Mouse (Mus musculus) MEL (cell line): ENCODE data around the gene Fndc3b. TPM values are rescaled to one million over a fixed set of nuclear protein-coding genes. Genes with fewer than 3 reads are reported as not detected.

ENCODE experiments used
- DNase-seq: peaks from one replicate; pipeline ENCODE4 v3.0.0; 2011; ENCODE audit warnings: low read depth, low spot score
- H3K27ac ChIP-seq: 2 replicates; pipeline ENCODE4 v1.5.1; 2012; ENCODE audit warnings: low read depth, mild to moderate bottlenecking, control low read depth, low read length, moderate library complexity; ENCODE audit not compliant: control insufficient read depth
- H3K27me3 ChIP-seq, 2 experiments: fragments of 150-350 bp in 1 of 2; sonication (generic) in 1 of 2; 2 replicates each; pipeline ENCODE4 v1.6.1; 2012; ENCODE audit warnings: low read length in 2 of 2, mild to moderate bottlenecking in 2 of 2, improper control_type of control experiment in 1 of 2, moderate library complexity in 1 of 2; ENCODE audit not compliant: insufficient read depth in 2 of 2, control insufficient read depth in 1 of 2
- H3K36me3 ChIP-seq, 2 experiments: 2 replicates each; pipeline ENCODE4 v1.6.1; 2012 to 2014; ENCODE audit warnings: low read length in 2 of 2, improper control_type of control experiment in 1 of 2, inconsistent platforms in 1 of 2, mild to moderate bottlenecking in 1 of 2; ENCODE audit not compliant: insufficient read depth in 2 of 2, control insufficient read depth in 1 of 2
- H3K4me1 ChIP-seq, 2 experiments: fragments of 150-350 bp in 1 of 2; sonication (generic) in 1 of 2; 2 replicates each; pipeline ENCODE4 v1.6.1; 2012; ENCODE audit warnings: low read length in 2 of 2, improper control_type of control experiment in 1 of 2, mild to moderate bottlenecking in 1 of 2; ENCODE audit not compliant: insufficient read depth in 2 of 2, control insufficient read depth in 1 of 2
- H3K4me3 ChIP-seq, 2 experiments: fragments of 150-350 bp in 1 of 2; sonication (generic) in 1 of 2; 2 replicates each; pipeline ENCODE4 v1.5.1; 2012; ENCODE audit warnings: low read depth in 2 of 2, low read length in 2 of 2, mild to moderate bottlenecking in 2 of 2, moderate library complexity in 2 of 2, control low read depth in 1 of 2, improper control_type of control experiment in 1 of 2; ENCODE audit not compliant: control insufficient read depth in 1 of 2, insufficient read depth in 1 of 2
- H3K79me2 ChIP-seq: 2 replicates; pipeline ENCODE4 v1.6.1; 2012; ENCODE audit warnings: mild to moderate bottlenecking, low read length, moderate library complexity; ENCODE audit not compliant: control insufficient read depth, poor library complexity, insufficient read depth
- H3K9ac ChIP-seq: 2 replicates; pipeline ENCODE4 v1.6.1; 2012; ENCODE audit warnings: low read depth, mild to moderate bottlenecking, control low read depth, low read length, moderate library complexity; ENCODE audit not compliant: control insufficient read depth, poor library complexity, severe bottlenecking
- H3K9me3 ChIP-seq: fragments of 150-350 bp; sonication (generic); replicated peaks from 2 replicates; pipeline ENCODE4 v1.6.1; 2012; ENCODE audit warnings: mild to moderate bottlenecking, low read length, improper control_type of control experiment, moderate library complexity; ENCODE audit not compliant: insufficient read depth
- BHLHE40 ChIP-seq: IDR thresholded peaks from 2 replicates; pipeline ENCODE4 v1.6.1; 2012; ENCODE audit warnings: low read depth, mild to moderate bottlenecking, inconsistent platforms, low read length, improper control_type of control experiment, borderline replicate concordance
- CHD1 ChIP-seq: IDR thresholded peaks from 2 replicates; pipeline ENCODE4 v1.6.1; 2012; ENCODE audit warnings: low read depth, mild to moderate bottlenecking, inconsistent platforms, low read length, improper control_type of control experiment
- CHD2 ChIP-seq: IDR thresholded peaks from 2 replicates; pipeline ENCODE4 v1.6.1; 2011; ENCODE audit warnings: low read length, improper control_type of control experiment
- E2F4 ChIP-seq: IDR thresholded peaks from 2 replicates; pipeline ENCODE4 v1.6.1; 2011; ENCODE audit warnings: low read depth, low read length, improper control_type of control experiment, borderline replicate concordance
- ELF1 ChIP-seq: IDR thresholded peaks from 2 replicates; pipeline ENCODE4 v1.6.1; 2014; ENCODE audit warnings: low read depth, mild to moderate bottlenecking, inconsistent platforms, low read length, improper control_type of control experiment, moderate library complexity
- GABPA ChIP-seq: IDR thresholded peaks from 2 replicates; pipeline ENCODE4 v1.6.1; 2012; ENCODE audit warnings: low read depth, mild to moderate bottlenecking, inconsistent platforms, low read length, improper control_type of control experiment, moderate library complexity
- JUND ChIP-seq: IDR thresholded peaks from 2 replicates; pipeline ENCODE4 v1.6.1; 2011; ENCODE audit warnings: low read depth, mild to moderate bottlenecking, improper control_type of control experiment, low read length
- KAT2A ChIP-seq: conservative IDR thresholded peaks from 2 replicates; pipeline ENCODE4 v1.6.1; 2012; ENCODE audit warnings: low read depth, low read length, improper control_type of control experiment, inconsistent platforms
- MAFK ChIP-seq: IDR thresholded peaks from 2 replicates; pipeline ENCODE4 v1.6.1; 2011; ENCODE audit warnings: low read depth, mild to moderate bottlenecking, low read length, improper control_type of control experiment, borderline replicate concordance
- MAX ChIP-seq: IDR thresholded peaks from 2 replicates; pipeline ENCODE4 v1.6.1; 2011; ENCODE audit warnings: low read length, improper control_type of control experiment
- MAZ ChIP-seq: IDR thresholded peaks from 2 replicates; pipeline ENCODE4 v1.6.1; 2012; ENCODE audit warnings: low read depth, mild to moderate bottlenecking, inconsistent platforms, low read length, improper control_type of control experiment
- MXI1 ChIP-seq: IDR thresholded peaks from 2 replicates; pipeline ENCODE4 v1.6.1; 2011; ENCODE audit warnings: mild to moderate bottlenecking, low read depth, low read length, improper control_type of control experiment
- POLR2AphosphoS2 ChIP-seq: IDR thresholded peaks from 2 replicates; pipeline ENCODE4 v1.6.1; 2011; ENCODE audit warnings: low read length, improper control_type of control experiment
- RCOR1 ChIP-seq: IDR thresholded peaks from 2 replicates; pipeline ENCODE4 v1.6.1; 2012; ENCODE audit warnings: low read depth, mild to moderate bottlenecking, inconsistent platforms, low read length, improper control_type of control experiment
- SIN3A ChIP-seq: IDR thresholded peaks from 2 replicates; pipeline ENCODE4 v1.6.1; 2012; ENCODE audit warnings: low read length, improper control_type of control experiment, inconsistent platforms
- TAL1 ChIP-seq: IDR thresholded peaks from 2 replicates; pipeline ENCODE4 v1.6.1; 2012; ENCODE audit warnings: mild to moderate bottlenecking, inconsistent platforms, low read length, moderate library complexity, mixed read lengths
- TCF12 ChIP-seq: IDR thresholded peaks from 2 replicates; pipeline ENCODE4 v1.6.1; 2014; ENCODE audit warnings: low read depth, mild to moderate bottlenecking, inconsistent platforms, low read length, improper control_type of control experiment, moderate library complexity
- UBTF ChIP-seq: IDR thresholded peaks from 2 replicates; pipeline ENCODE4 v1.6.1; 2012; ENCODE audit warnings: low read depth, mild to moderate bottlenecking, inconsistent platforms, low read length, improper control_type of control experiment, moderate library complexity, borderline replicate concordance; ENCODE audit not compliant: insufficient read depth
- USF1 ChIP-seq: IDR thresholded peaks from 2 replicates; pipeline ENCODE4 v1.6.1; 2014; ENCODE audit warnings: low read depth, mild to moderate bottlenecking, inconsistent platforms, low read length, improper control_type of control experiment, moderate library complexity
- ZC3H11A ChIP-seq: IDR thresholded peaks from 2 replicates; pipeline ENCODE4 v1.6.1; 2012; ENCODE audit warnings: low read depth, mild to moderate bottlenecking, inconsistent platforms, low read length, improper control_type of control experiment
- ZMIZ1 ChIP-seq: IDR thresholded peaks from 2 replicates; pipeline ENCODE4 v1.6.1; 2012; ENCODE audit warnings: low read depth, mild to moderate bottlenecking, inconsistent platforms, low read length, improper control_type of control experiment, moderate library complexity
- polyA plus RNA-seq, 2 experiments: library from polyadenylated mRNA; stranded (reverse) in 1 of 2; unstranded in 1 of 2; fragments of >175 nt in 1 of 2; fragments of >200 nt in 1 of 2; gene quantifications; 2 replicates each; pipeline versions ENCODE4 v1.2.1 to v1.2.4; 2012; ENCODE audit warnings: low replicate concordance in 2 of 2, low read depth in 1 of 2; ENCODE audit not compliant: insufficient read length in 2 of 2, insufficient read depth in 1 of 2, missing spikeins in 1 of 2
- total RNA-seq: library from RNA; depleted of rRNA; stranded (reverse); fragments of 300-350 nt; gene quantifications from 2 replicates; pipeline ENCODE4 v1.2.3, GENCODE M21; 2012

The Fndc3b gene
- total and polyA plus RNA-seq, 3 experiments = not detected

GRCm38 (mm10) chr3:27758976-27759375 is 47.9 kb upstream of the Fndc3b start:
- no peaks in the 10 kb centered on the region for H3K4me1 ChIP-seq
- TF ChIP-seq TAL1 = no peak
- TF ChIP-seq MAFK = no peak
- TF ChIP-seq CHD1 = no peak
- no peak for TF ChIP-seq SIN3A
- no peak for TF ChIP-seq TCF12
- TF ChIP-seq JUND = no peak
- TF ChIP-seq ELF1 = no peak
- no peak for TF ChIP-seq ZC3H11A
- TF ChIP-seq GABPA = no peak
- no peak for TF ChIP-seq RCOR1
- no peak for TF ChIP-seq KAT2A
- no peak for TF ChIP-seq UBTF
- TF ChIP-seq ZMIZ1 = no peak
- TF ChIP-seq E2F4 = no peak
- TF ChIP-seq BHLHE40 = no peak
- no peak for TF ChIP-seq MAZ
- no peak for TF ChIP-seq MAX
- H3K9me3 ChIP-seq = no peaks in the 10 kb centered on the region
- no peak for DNase-seq
- H3K9ac ChIP-seq = no peak overlapping the region
- no peaks in the 10 kb centered on the region for H3K27me3 ChIP-seq
- H3K79me2 ChIP-seq = no peaks in the 10 kb centered on the region
- no peaks in the 10 kb centered on the region for H3K36me3 ChIP-seq
- no peak overlapping the region for H3K4me3 ChIP-seq
- H3K27ac ChIP-seq = no peak overlapping the region

GRCm38 (mm10) chr3:27751657-27752056 is 40.5 kb upstream of the Fndc3b start:
- H3K79me2 ChIP-seq = no peaks in the 10 kb centered on the region
- DNase-seq = no peak
- no peaks in the 10 kb centered on the region for H3K9me3 ChIP-seq
- TF ChIP-seq CHD2 (no peak), POLR2AphosphoS2 (no peak), TAL1 (no peak), USF1 (no peak), MXI1 (no peak), TCF12 (no peak), JUND (no peak)
- no peaks in the 10 kb centered on the region for H3K4me1 ChIP-seq
- H3K27me3 ChIP-seq = no peaks in the 10 kb centered on the region
- no peak overlapping the region for H3K4me3 ChIP-seq
- no peak overlapping the region for H3K27ac ChIP-seq
- no peaks in the 10 kb centered on the region for H3K36me3 ChIP-seq
- H3K9ac ChIP-seq = no peak overlapping the region
